Mouse (Mus musculus) olfactory bulb, adult 2 months (tissue): ENCODE measurements around the gene Col16a1.

Source experiments
- CTCF ChIP-seq: fragments of 200-500 bp; IDR thresholded peaks from 2 replicates; pipeline ENCODE4 v1.5.1; 2012; ENCODE audit warnings: low read depth, mild to moderate bottlenecking, low read length, moderate library complexity; ENCODE audit not compliant: insufficient read depth
- POLR2A ChIP-seq: fragments of 200-500 bp; IDR thresholded peaks from 2 replicates; pipeline ENCODE4 v1.6.1; 2012; ENCODE audit warnings: mild to moderate bottlenecking, low read depth, low read length, moderate library complexity; ENCODE audit not compliant: insufficient read depth

GRCm38 (mm10) chr4:130124110-130124509 is 76.5 kb downstream of the Col16a1 start:
- TF ChIP-seq CTCF, result no peak
- TF ChIP-seq POLR2A, result no peak
